Mouse (Mus musculus) midbrain, embryonic 13.5 days (tissue): ENCODE data around the gene Smg5. TPM values are rescaled to one million over a fixed set of nuclear protein-coding genes. Genes with fewer than 3 reads are reported as not detected.

Experiments
- ATAC-seq: fragments of 200-750 bp; cut with Nextera tagmentation; 2 replicates; pipeline ENCODE4 v1.8.0; 2017; ENCODE audit warnings: mild to moderate bottlenecking, moderate TSS enrichment, moderate library complexity
- H3K27ac ChIP-seq: fragments of 300-500 bp; sonication (generic); 2 replicates; pipeline ENCODE4 v1.5.1; 2015; ENCODE audit warnings: inconsistent platforms, mild to moderate bottlenecking, moderate library complexity
- H3K27me3 ChIP-seq: fragments of 300-500 bp; sonication (generic); 2 replicates; pipeline ENCODE4 v1.6.1; 2015; ENCODE audit warnings: mild to moderate bottlenecking, inconsistent platforms
- H3K36me3 ChIP-seq: fragments of 300-500 bp; sonication (generic); 2 replicates; pipeline ENCODE4 v1.6.1; 2015; ENCODE audit warnings: mild to moderate bottlenecking, inconsistent platforms
- H3K4me1 ChIP-seq: fragments of 300-500 bp; sonication (generic); replicated peaks from 2 replicates; pipeline ENCODE4 v1.6.1; 2015; ENCODE audit warnings: inconsistent platforms
- H3K4me2 ChIP-seq: fragments of 300-500 bp; sonication (generic); replicated peaks from 2 replicates; pipeline ENCODE4 v1.6.1; 2015; ENCODE audit warnings: moderate library complexity, mild to moderate bottlenecking, inconsistent platforms
- H3K4me3 ChIP-seq: fragments of 300-500 bp; sonication (generic); replicated peaks from 2 replicates; pipeline ENCODE4 v1.5.1; 2015; ENCODE audit warnings: mild to moderate bottlenecking, inconsistent platforms
- H3K9ac ChIP-seq: fragments of 300-500 bp; sonication (generic); replicated peaks from 2 replicates; pipeline ENCODE4 v1.6.1; 2015; ENCODE audit warnings: mild to moderate bottlenecking, inconsistent platforms
- H3K9me3 ChIP-seq: fragments of 300-500 bp; sonication (generic); 2 replicates; pipeline ENCODE4 v1.6.1; 2016; ENCODE audit warnings: mild to moderate bottlenecking, inconsistent platforms
- WGBS: fragments of 180-500 bp; shearing (Covaris S2); methylation state at CpG from one replicate; pipeline ENCODE4 v1.1.7; 2015; 5-methylcytosine and 5-hydroxymethylcytosine counted together
- polyA plus RNA-seq: library from polyadenylated mRNA; unstranded; fragments of >200 nt; fragmentation: Nextera tagmentation; extraction: Ambion mirVana; gene quantifications from 2 replicates; pipeline ENCODE4 v1.2.1, GENCODE M21; 2015

Smg5 gene
- polyA plus RNA-seq, 1 experiment from 2014 or later, result 78.3 TPM

DNA sequence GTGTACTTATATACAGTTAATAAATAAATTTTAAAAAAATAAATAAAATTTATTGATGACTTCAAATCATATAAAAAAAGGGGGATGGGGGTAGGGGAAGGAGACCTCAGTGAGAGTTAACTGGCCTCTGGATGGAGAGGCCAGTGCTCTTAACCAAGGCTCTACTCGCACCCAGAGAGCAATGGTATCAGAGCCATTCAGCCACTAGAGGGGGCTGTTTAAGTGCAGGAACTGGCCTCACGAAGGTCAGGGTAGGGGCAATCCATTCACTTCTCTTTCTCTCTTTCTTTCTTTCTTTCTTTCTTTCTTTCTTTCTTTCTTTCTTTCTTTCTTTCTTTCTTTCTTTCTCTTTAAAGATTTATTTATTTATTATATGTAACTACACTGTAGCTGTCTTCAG is 4.8 kb upstream of the Smg5 start:
- H3K4me2 ChIP-seq, result no peak overlapping the region
- no peak overlapping the region for H3K9ac ChIP-seq
- no peak overlapping the region for H3K4me3 ChIP-seq
- no peak overlapping the region for H3K27ac ChIP-seq
- H3K9me3 ChIP-seq, result no peaks in the 10 kb centered on the region
- peaks cover 23% of the 10 kb centered on the region for H3K36me3 ChIP-seq
- peaks cover 8% of the 10 kb centered on the region for H3K4me1 ChIP-seq
- 35% methylated on average over 2 of the region's 2 CpGs for WGBS
- H3K27me3 ChIP-seq, result no peaks in the 10 kb centered on the region
- ATAC-seq, result no peak

DNA sequence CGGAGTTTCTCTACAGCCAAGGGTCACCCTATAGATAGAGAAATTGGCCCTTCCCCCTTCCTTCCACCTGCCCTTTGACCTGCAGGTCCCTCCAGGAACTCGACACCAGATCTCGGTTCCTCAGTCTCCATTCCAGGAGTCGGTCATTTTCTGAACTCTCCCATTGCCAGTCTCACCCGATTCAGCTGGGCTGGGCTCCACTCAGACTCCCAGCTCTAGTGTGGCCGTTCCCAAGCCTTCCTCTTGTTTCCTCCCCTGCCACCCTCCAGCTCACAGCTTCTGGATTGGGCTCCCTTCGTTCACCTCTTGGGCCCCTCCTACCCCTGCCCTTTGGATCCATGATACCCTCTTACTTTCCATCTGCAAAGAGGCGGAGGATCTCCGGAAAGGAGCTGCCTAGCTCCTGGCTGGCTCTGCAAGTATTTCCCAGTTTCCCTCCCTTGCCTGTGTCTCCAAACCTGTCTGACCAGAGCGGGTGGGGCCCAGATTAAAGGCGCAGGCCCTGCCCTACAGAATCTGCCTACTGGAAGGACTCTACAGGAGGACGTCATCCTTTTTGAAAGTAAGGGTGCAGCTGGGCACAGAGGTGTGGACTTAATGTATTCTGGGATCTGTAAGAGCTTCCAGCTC is 1.9 kb upstream of the Smg5 start:
- Histone ChIP-seq H3K27ac (no peak overlapping the region), H3K4me3 (no peak overlapping the region), H3K36me3 (peaks cover 8% of the 10 kb centered on the region), H3K9me3 (no peaks in the 10 kb centered on the region), H3K27me3 (no peaks in the 10 kb centered on the region), H3K9ac (no peak overlapping the region), H3K4me1 (peaks cover 30% of the 10 kb centered on the region), H3K4me2 (no peak overlapping the region)
- ATAC-seq, result no peak
- 63% methylated on average over 12 of the region's 12 CpGs for WGBS

DNA sequence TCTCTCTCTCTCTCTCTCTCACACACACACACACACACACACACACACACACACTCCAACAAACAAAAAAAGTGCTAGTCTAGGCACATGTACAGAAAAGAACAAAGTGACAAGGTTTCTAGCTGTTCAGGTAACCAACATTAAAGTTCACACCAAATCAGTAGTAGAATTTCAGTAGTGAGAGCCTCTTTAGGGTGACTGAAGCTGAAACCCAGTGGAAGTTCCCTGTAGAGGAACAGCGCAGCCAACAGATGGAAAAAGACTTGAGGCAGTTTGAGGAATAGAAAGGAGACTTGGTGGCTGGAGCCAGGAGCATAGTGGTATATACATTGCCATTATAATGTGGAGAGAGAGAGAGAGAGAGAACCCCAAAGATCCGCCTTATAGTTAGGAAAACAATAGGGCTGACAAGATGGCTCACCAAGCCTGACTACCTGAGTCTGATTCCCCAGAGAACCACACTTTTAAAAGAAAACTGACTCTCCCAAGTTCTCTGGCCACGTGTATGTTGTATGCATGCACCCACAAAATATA is 1.1 kb upstream of the Smg5 start:
- WGBS, result 39% methylated on average over 3 of the region's 3 CpGs
- H3K4me2 ChIP-seq, result peak overlapping the region; percentile 73
- H3K9ac ChIP-seq, result peak overlapping the region; percentile 90
- H3K36me3 ChIP-seq, result no peaks in the 10 kb centered on the region
- peak overlapping the region; percentile 73 for H3K4me3 ChIP-seq
- H3K27ac ChIP-seq, result no peak overlapping the region
- no peaks in the 10 kb centered on the region for H3K9me3 ChIP-seq
- ATAC-seq, result no peak
- no peaks in the 10 kb centered on the region for H3K27me3 ChIP-seq
- H3K4me1 ChIP-seq, result peaks cover 30% of the 10 kb centered on the region

DNA sequence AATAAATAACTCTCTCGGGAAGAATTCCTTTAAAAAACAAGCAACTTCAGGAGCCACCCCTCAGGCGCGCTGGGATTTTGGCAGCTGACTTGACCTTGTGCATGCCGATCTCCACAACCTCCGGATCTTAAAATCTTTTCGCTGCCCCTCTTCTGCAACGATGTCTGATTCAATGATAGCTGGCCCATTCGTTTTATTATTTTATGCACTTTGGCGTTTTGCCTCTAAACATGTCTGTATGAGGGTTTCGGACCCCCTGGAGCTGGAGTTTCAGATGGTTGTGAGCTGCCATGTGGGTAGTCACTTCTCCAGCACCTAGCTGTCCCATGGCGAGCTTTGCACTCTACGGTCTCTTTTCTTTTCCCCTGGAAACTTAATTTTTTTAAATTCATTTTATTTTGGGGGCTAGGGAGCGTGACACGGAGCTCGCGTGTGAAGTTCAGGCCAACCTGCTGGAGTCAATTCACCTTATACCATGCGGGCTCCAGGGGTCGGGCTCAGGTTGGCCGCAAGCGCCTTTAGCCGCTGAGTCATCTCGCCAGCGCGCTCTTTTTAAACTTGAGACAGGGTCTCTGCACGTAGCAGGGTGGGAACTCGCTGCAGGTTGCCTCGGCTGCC is 515 bp upstream of the Smg5 start:
- Histone ChIP-seq H3K27ac (peak overlapping the region; percentile 94), H3K4me2 (peak overlapping the region; percentile 73), H3K27me3 (no peaks in the 10 kb centered on the region), H3K9ac (peak overlapping the region; percentile 90), H3K36me3 (no peaks in the 10 kb centered on the region), H3K9me3 (no peaks in the 10 kb centered on the region), H3K4me1 (peaks cover 30% of the 10 kb centered on the region), H3K4me3 (peak overlapping the region; percentile 73)
- ATAC-seq, result peak; percentile 69
- WGBS, result 1% methylated on average over 27 of the region's 27 CpGs

DNA sequence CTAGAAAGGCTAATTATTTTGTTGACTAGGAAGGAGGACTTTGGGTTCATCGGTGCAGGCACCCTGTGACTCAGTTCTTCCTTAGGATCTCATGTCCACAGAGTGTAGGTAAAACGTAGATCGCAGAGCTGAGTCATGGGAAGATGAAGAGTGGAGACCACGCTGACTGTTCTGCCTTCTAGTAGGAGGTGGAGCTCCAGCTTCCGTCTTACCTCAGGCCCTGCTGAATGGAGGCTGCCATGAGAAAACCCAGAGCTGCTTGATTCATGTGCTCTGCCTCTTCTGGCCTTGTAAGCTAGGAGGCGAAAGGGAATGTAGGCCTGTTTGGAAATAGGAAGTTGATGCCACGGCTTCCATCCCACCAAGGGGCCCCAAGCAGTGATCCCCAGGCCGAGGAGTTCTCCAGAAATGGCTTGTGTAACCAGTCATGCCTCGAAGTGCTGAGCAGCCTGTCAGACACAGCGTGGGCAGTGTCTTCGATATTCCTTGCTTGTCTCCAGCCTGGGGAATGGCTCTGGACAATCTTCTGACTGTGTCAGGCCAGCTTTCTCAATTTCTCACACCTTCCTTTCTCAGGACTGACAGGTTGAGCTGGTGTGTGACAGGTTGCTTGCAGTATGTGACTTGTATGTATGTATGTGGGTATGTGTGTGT is 1.4 kb downstream of the Smg5 start:
- Histone ChIP-seq H3K36me3 (peaks cover 11% of the 10 kb centered on the region), H3K9me3 (no peaks in the 10 kb centered on the region), H3K9ac (peak overlapping the region; percentile 53), H3K27ac (0 out of 2 replicates have a peak overlapping the region, but pooled peaks have one; percentile 30), H3K4me2 (peak overlapping the region; percentile 73), H3K27me3 (no peaks in the 10 kb centered on the region), H3K4me3 (peak overlapping the region; percentile 73), H3K4me1 (peaks cover 30% of the 10 kb centered on the region)
- WGBS, result 88% methylated on average over 11 of the region's 11 CpGs
- no peak for ATAC-seq

DNA sequence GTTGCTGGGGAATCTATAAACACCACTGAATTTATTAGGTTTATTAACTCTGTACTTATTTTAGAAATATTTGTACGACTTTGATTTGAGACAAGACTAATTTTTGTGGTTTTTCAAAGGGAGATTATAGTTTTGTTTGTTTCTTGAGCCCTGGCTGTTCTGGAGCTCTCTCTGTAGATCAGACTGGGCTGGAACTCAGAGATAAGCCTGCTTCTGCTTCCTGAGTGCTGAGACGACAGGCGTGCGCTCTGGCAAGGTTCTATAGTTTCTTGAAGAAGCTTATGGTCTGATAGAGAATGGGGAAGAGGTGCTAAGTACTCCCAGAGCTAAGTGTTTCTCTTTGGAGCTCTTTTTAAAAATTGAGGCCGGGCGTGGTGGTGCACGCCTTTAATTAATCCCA is 2.3 kb downstream of the Smg5 start:
- no peak for ATAC-seq
- Histone ChIP-seq H3K27me3 (no peaks in the 10 kb centered on the region), H3K4me3 (no peak overlapping the region), H3K9me3 (no peaks in the 10 kb centered on the region), H3K4me1 (peaks cover 30% of the 10 kb centered on the region), H3K9ac (no peak overlapping the region), H3K4me2 (no peak overlapping the region), H3K36me3 (peaks cover 19% of the 10 kb centered on the region), H3K27ac (no peak overlapping the region)
- WGBS, result 96% methylated on average over 7 of the region's 7 CpGs

DNA sequence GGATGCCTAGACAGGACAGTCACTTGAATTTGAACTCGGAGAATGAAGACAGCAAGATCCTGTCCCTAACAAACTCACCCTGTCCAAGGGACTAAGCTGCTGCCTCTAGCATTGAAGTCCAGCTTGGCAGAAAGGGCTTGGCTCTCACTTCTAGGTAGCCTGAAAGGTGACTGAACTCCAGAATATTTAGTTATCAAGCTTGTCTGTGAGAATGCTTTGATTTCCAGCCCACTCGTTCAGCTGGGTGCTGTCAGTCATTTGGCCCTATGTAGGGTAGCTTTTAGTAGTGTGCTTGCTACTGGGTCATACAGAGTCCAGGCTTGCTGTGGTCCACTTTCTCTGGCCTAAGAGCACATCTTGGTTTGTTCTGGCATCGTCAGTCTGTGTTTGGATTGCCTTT is 2.9 kb downstream of the Smg5 start:
- no peaks in the 10 kb centered on the region for H3K27me3 ChIP-seq
- no peak for ATAC-seq
- H3K9ac ChIP-seq, result 0 out of 2 replicates have a peak overlapping the region, but pooled peaks have one; percentile 11

DNA sequence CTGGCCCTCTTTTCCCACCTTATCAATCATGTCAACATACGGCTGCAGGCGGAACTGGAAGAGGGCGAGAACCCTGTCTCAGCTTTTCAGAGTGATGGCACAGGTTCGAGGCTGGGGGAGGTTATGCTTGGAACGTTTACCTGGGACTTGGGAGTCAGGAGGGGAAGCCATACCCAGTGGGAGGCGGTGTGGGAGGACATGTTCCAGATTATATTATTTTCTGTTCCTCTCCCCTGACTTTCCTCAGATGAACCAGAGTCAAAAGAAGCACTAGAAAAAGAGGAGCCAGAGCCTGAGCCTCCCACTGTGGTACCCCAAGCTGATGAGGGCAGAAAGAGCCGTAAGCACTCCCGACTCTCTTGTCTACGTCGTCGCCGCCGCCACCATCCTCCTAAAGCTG is 14.7 kb downstream of the Smg5 start:
- 94% methylated on average over 13 of the region's 13 CpGs for WGBS
- no peaks in the 10 kb centered on the region for H3K27me3 ChIP-seq
- no peaks in the 10 kb centered on the region for H3K4me1 ChIP-seq

More for the DNA sequence above, 2.9 kb downstream of the Smg5 start:
- no peak overlapping the region for H3K27ac ChIP-seq
- H3K4me2 ChIP-seq, result no peak overlapping the region; the same call in 1 of the 2 replicates
- no peak overlapping the region for H3K4me3 ChIP-seq
- peaks cover 26% of the 10 kb centered on the region for H3K36me3 ChIP-seq
- WGBS, result 85% methylated on average over 3 of the region's 3 CpGs
- H3K4me1 ChIP-seq, result peaks cover 30% of the 10 kb centered on the region
- no peaks in the 10 kb centered on the region for H3K9me3 ChIP-seq

DNA sequence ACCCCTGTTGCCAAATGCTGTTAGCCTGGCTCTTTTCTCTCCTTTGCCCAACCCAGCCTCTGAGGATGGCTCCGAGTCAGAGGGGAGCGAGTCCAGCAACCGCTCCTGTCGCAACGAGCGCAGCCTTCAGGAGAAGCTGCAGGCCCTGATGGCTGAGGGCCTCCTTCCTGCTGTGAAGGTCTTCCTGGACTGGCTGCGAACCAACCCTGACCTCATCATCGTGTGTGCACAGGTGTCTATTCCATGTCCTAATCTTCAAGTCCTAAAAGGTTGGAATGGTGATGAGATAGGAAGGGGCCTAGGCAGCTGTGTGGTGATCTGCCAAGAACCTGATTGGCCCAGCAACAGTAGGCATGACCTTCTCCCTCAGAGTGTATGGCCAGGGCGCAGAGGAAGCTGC is 16.8 kb downstream of the Smg5 start:
- no peaks in the 10 kb centered on the region for H3K4me1 ChIP-seq
- H3K36me3 ChIP-seq, result peaks cover 100% of the 10 kb centered on the region
- no peaks in the 10 kb centered on the region for H3K27me3 ChIP-seq
- 96% methylated on average over 9 of the region's 9 CpGs for WGBS
- no peak overlapping the region for H3K9ac ChIP-seq
- H3K4me3 ChIP-seq, result no peak overlapping the region
- ATAC-seq, result no peak
- H3K27ac ChIP-seq, result no peak overlapping the region
- H3K4me2 ChIP-seq, result no peak overlapping the region
- H3K9me3 ChIP-seq, result no peaks in the 10 kb centered on the region

More for the DNA sequence above, 14.7 kb downstream of the Smg5 start:
- Histone ChIP-seq H3K9me3 (no peaks in the 10 kb centered on the region), H3K36me3 (peaks cover 100% of the 10 kb centered on the region), H3K27ac (no peak overlapping the region), H3K4me2 (no peak overlapping the region), H3K4me3 (no peak overlapping the region), H3K9ac (no peak overlapping the region)
- no peak for ATAC-seq

DNA sequence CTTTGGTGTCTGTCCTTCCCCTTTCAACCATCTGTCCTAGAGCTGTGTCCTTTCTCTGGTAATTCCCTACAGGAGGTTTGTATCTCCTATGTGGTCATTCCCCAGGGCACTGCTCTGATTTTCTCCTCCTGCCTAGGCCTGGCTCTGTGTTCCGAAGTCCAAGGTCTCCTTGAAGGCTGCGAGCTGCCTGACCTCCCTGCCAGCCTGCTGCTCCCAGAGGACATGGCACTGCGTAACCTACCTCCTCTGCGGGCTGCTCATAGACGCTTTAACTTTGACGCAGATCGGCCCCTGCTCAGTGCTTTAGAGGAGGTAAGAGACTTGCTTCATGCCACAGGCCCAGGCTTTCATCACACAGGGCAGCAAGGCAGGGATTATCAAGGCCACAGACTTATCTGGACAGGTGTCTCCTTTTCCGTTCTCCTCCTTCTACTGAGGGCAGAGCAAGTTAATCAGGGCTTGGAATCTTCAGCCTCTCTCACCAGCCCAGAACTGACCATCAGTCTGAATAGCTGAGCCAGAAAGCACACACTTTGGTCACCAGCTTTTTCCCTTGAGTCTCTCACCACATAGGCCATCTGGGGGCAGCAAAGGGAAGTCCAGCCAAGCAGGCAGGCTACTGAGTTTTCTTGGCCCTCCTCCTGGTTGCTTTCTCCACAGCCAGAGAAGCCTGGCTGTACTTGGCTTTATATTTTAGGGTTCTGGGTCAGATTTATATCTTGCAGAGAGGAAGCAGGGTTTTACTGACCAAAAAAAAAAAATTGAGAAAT is 18.5 kb downstream of the Smg5 start:
- Histone ChIP-seq H3K9me3 (no peaks in the 10 kb centered on the region), H3K36me3 (peaks cover 100% of the 10 kb centered on the region), H3K4me1 (0 out of 2 replicates have a peak, but pooled peaks cover 6% of the 10 kb centered on the region), H3K27me3 (no peaks in the 10 kb centered on the region), H3K4me2 (no peak overlapping the region), H3K4me3 (no peak overlapping the region), H3K27ac (no peak overlapping the region), H3K9ac (no peak overlapping the region)
- ATAC-seq, result no peak
- WGBS, result 90% methylated on average over 8 of the region's 8 CpGs

- 63% methylated on average over 5 of the region's 5 CpGs for WGBS
- Histone ChIP-seq H3K27ac (no peak overlapping the region), H3K9ac (no peak overlapping the region), H3K4me2 (no peak overlapping the region), H3K27me3 (peaks cover 9% of the 10 kb centered on the region), H3K36me3 (peaks cover 89% of the 10 kb centered on the region), H3K4me1 (0 out of 2 replicates have a peak, but pooled peaks cover 9% of the 10 kb centered on the region), H3K9me3 (no peaks in the 10 kb centered on the region), H3K4me3 (no peak overlapping the region)
- no peak for ATAC-seq
Observed at GRCm38 (mm10) chr3:88359584-88359983, 23.5 kb downstream of the Smg5 start.
